Mouse (Mus musculus) kidney, embryonic 14.5 days (tissue): ENCODE results near the gene Scnn1a. TPM values are rescaled to one million over a fixed set of nuclear protein-coding genes. Genes with fewer than 3 reads are reported as not detected.
"Not testable (repeated sequence)": the region's sequence is repeated elsewhere in the genome, so short reads cannot be mapped to it uniquely, and the experiment has no call there.

Source experiments
- ATAC-seq: fragments of 200-750 bp; cut with Nextera tagmentation; 2 replicates; pipeline ENCODE4 v1.8.0; 2017; ENCODE audit warnings: moderate number of reproducible peaks, mild to moderate bottlenecking, moderate TSS enrichment, moderate library complexity; ENCODE audit not compliant: low FRiP score, low TSS enrichment
- H3K27ac ChIP-seq: fragments of 300-500 bp; sonication (generic); 2 replicates; pipeline ENCODE4 v1.5.1; 2014; ENCODE audit warnings: low read depth, mild to moderate bottlenecking, low read length, moderate library complexity, mixed read lengths
- H3K27me3 ChIP-seq: fragments of 300-500 bp; sonication (generic); 2 replicates; pipeline ENCODE4 v1.6.1; 2014; ENCODE audit warnings: mild to moderate bottlenecking, low read length; ENCODE audit not compliant: control insufficient read depth, insufficient read depth
- H3K36me3 ChIP-seq: fragments of 300-500 bp; sonication (generic); 2 replicates; pipeline ENCODE4 v1.6.1; 2014; ENCODE audit warnings: low read length, mixed read lengths; ENCODE audit not compliant: control insufficient read depth, insufficient read depth
- H3K4me1 ChIP-seq: fragments of 300-500 bp; sonication (generic); 2 replicates; pipeline ENCODE4 v1.6.1; 2014; ENCODE audit warnings: low read length, mixed read lengths; ENCODE audit not compliant: control insufficient read depth, insufficient read depth
- H3K4me2 ChIP-seq: fragments of 300-500 bp; sonication (generic); replicated peaks from 2 replicates; pipeline ENCODE4 v1.6.1; 2014; ENCODE audit warnings: low read depth, mild to moderate bottlenecking, low read length
- H3K4me3 ChIP-seq: fragments of 300-500 bp; sonication (generic); 2 replicates; pipeline ENCODE4 v1.5.1; 2014; ENCODE audit warnings: mild to moderate bottlenecking, low read length
- H3K9ac ChIP-seq: fragments of 300-500 bp; sonication (generic); 2 replicates; pipeline ENCODE4 v1.6.1; 2014; ENCODE audit warnings: low read depth, mild to moderate bottlenecking, low read length, moderate library complexity
- H3K9me3 ChIP-seq: fragments of 300-500 bp; sonication (generic); 2 replicates; pipeline ENCODE4 v1.6.1; 2016; ENCODE audit warnings: low read length; ENCODE audit not compliant: control insufficient read depth
- WGBS: fragments of 180-500 bp; shearing (Covaris S2); extraction: QIAGEN DNeasy Blood & Tissue Kit; methylation state at CpG from one replicate; pipeline ENCODE4 v1.1.7; 2014; 5-methylcytosine and 5-hydroxymethylcytosine counted together
- polyA plus RNA-seq: library from polyadenylated mRNA; unstranded; fragments of >200 nt; fragmentation: Nextera tagmentation; extraction: Ambion mirVana; gene quantifications from 2 replicates; pipeline ENCODE4 v1.2.1, GENCODE M21; 2014

The Scnn1a gene
- 2.5 and 3.3 TPM in 2 replicates for polyA plus RNA-seq

DNA sequence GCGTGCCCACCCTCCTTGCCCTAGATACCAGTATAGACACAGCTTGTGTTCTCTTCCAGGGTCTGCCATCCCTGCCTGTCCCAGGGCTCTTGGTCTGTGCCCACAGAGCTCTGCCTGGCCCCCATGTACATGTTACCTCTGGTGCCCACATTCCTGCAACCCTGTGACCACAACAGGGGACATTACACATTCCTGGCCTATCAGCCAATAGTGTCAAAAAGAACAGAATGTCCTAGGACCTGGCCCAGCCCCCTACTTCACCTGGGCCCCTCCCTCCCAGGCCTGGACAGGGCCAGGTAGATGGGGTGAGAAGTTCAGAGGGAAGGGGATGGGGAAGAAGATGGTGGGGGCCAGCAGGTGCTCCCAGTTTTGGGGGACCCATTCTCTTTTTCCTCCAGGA, at the start of gene Scnn1a:
Gene Scnn1a (plus strand): TSS at position 337 of the 400 bp plus-strand sequence.
- WGBS: 91% methylated on average over 1 of the region's 1 CpGs
- H3K9me3 ChIP-seq: no peaks in the 10 kb centered on the region
- H3K9ac ChIP-seq: peak within 1 kb of the TSS; percentile 34; the same call in 1 of the 2 replicates
- H3K4me2 ChIP-seq: peak within 1 kb of the TSS; percentile 17; the same call in 1 of the 2 replicates
- no peak within 1 kb of the TSS for H3K27ac ChIP-seq
- ATAC-seq: no peak
- H3K36me3 ChIP-seq: no peaks in the 10 kb centered on the region
- H3K4me1 ChIP-seq: peaks cover 8% of the 10 kb centered on the region; the same call in 1 of the 2 replicates
- peaks cover 22% of the 10 kb centered on the region for H3K27me3 ChIP-seq
- H3K4me3 ChIP-seq: peak within 1 kb of the TSS; percentile 13

DNA sequence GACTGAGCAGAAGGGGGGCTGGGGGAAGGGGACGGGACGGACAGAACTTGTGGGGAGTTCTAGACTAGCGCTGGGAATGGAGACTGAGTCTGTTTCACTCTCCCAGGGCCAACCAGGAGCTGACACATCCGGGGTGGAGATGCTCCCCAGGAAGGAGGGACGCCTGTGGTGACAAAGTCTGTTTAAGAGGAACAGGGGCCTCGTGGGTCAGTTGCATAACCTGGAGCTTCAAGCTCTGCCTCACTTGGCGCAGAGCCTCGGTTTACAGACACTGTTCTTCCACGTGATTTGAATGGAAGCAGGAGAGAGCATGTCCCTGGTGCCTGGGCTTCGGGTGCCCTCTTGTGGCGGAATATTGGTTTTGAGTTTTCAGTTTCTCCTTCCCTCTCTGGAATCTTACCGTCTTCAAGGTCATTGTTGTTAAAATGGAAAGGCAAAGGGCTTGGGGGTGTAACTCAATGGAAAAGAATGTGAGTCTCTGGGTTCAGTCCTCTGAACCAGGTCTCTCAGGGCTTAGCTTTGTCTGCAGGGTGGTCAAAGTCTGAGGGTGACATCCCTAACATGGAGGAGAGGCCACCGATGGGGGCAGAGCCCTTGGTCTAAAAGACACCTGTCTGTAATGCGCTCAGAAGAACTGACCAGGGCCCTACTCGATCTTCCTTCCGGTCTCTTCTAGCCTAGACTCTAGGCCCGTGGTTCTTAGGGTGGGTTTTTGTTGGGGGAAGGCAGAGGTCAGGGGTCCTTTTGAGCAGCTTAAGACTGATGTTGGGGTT, 48.8 kb upstream of the Scnn1a start:
- no peak overlapping the region for H3K27ac ChIP-seq
- no peak overlapping the region; the same call in 1 of the 2 replicates for H3K4me2 ChIP-seq
- H3K36me3 ChIP-seq: no peaks in the 10 kb centered on the region
- no peaks in the 10 kb centered on the region for H3K27me3 ChIP-seq
- peak; percentile 88 for ATAC-seq
- H3K9ac ChIP-seq: no peak overlapping the region
- H3K9me3 ChIP-seq: no peaks in the 10 kb centered on the region
- H3K4me3 ChIP-seq: no peak overlapping the region
- H3K4me1 ChIP-seq: no peaks in the 10 kb centered on the region
- WGBS: 20% methylated on average over 17 of the region's 17 CpGs

DNA sequence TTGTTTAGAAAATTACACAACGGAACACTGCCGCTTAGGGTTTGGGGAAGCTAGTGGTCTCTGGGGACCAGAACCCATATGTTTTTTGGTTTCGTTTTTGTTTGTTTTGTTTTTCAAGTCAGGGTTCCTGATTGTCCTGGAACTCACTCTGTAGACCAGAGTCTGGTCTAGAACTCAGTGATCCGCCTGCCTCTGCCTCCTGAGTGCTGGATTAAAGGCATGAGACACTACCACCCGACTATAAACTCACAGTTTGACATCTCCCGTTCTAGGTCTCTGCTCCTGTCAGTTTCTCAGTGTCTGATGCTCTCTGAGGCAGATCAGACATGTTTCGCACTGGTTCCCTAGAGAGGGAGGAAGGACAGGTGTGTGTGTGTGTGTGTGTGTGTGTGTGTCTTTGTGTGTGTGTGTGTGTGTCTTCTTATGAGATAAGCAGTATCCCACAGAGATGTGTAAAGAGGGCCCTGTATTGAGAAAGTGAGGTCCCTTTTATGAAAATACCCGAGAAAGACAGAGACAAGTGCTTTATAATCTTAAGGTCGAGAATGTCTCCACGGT, 48.2 kb upstream of the Scnn1a start:
- H3K27ac ChIP-seq: no peak overlapping the region
- H3K4me1 ChIP-seq: no peaks in the 10 kb centered on the region
- no peak overlapping the region for H3K4me2 ChIP-seq
- H3K36me3 ChIP-seq: no peaks in the 10 kb centered on the region
- ATAC-seq: no peak
- WGBS: 77% methylated on average over 10 of the region's 10 CpGs
- no peaks in the 10 kb centered on the region for H3K9me3 ChIP-seq
- no peak overlapping the region for H3K9ac ChIP-seq
- no peaks in the 10 kb centered on the region for H3K27me3 ChIP-seq
- H3K4me3 ChIP-seq: no peak overlapping the region

DNA sequence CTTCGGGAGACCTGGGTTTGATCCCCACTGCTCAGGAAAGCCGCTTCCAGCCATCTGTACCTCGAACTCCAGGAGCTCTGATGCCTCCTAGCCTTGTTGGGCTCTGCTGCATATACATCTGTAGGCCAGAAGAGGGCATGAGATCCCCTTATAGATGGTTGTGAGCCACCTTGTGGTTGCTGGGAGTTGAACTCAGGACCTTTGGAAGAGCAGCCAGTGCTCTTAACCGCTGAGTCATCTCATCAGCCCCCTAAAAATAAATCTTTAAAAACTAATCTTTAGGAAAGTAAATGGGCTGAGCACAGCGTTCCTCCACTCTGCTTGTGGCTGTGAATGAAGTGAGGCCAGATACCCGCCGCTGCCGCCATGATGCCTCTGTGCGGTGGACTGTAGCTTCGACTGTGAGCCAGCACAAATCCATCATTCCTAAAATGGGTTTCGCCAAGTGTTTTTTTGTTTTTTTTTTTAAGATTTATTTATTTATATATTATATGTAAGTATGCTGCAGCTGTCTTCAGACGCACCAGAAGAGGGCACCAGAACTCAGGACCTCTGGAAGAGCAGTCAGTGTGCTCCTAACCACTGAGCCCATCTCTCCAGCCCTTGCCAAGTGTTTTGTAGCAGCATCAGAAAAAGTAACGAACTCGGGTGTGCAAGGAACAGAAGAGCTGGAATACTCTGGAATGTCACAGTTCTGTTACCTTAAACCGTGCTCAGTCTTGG, 45.5 kb upstream of the Scnn1a start:
- H3K27ac ChIP-seq: no peak overlapping the region
- H3K36me3 ChIP-seq: no peaks in the 10 kb centered on the region
- no peak overlapping the region for H3K9ac ChIP-seq
- H3K4me1 ChIP-seq: no peaks in the 10 kb centered on the region
- H3K9me3 ChIP-seq: no peaks in the 10 kb centered on the region
- no peak overlapping the region for H3K4me2 ChIP-seq
- ATAC-seq: no peak
- no peak overlapping the region for H3K4me3 ChIP-seq
- WGBS: 58% methylated on average over 15 of the region's 15 CpGs
- H3K27me3 ChIP-seq: no peaks in the 10 kb centered on the region

GRCm38 (mm10) chr6:125279729-125280128, 40.7 kb upstream of the Scnn1a start:
- no peak for ATAC-seq
- H3K27me3 ChIP-seq: no peaks in the 10 kb centered on the region
- 53% methylated on average over 8 of the region's 8 CpGs for WGBS

GRCm38 (mm10) chr6:125282721-125283120, 37.7 kb upstream of the Scnn1a start:
- not testable (repeated sequence) for H3K27me3 ChIP-seq, H3K9ac ChIP-seq, H3K36me3 ChIP-seq, H3K4me2 ChIP-seq, H3K4me3 ChIP-seq, H3K27ac ChIP-seq, H3K9me3 ChIP-seq, ATAC-seq, H3K4me1 ChIP-seq
- WGBS: 92% methylated on average over 13 of the region's 13 CpGs

More at GRCm38 (mm10) chr6:125279729-125280128, 40.7 kb upstream of the Scnn1a start:
- H3K4me2 ChIP-seq: no peak overlapping the region
- no peak overlapping the region for H3K4me3 ChIP-seq
- H3K9ac ChIP-seq: no peak overlapping the region
- H3K9me3 ChIP-seq: no peaks in the 10 kb centered on the region
- H3K27ac ChIP-seq: no peak overlapping the region
- no peaks in the 10 kb centered on the region for H3K4me1 ChIP-seq
- no peaks in the 10 kb centered on the region for H3K36me3 ChIP-seq

DNA sequence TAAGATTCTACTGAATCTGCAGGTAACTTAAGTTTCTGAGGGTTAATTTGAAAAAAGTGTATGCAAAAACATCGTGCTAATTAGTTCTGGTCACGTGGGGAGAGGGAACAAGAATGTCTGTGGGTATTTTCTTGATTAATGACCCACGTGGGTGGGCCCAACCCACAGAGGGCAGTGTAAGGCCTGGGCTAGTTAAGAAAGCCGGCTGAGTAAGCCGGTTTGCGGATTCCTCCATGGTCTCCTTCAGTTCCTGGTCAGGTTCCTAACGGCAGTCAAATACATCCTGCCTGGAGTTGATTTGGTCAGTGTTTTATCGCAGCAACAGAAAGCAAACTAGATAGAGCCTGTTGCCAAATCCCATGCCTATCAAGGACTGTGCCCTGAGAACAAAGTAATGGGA, 36.2 kb upstream of the Scnn1a start:
- Histone ChIP-seq H3K4me3 (no peak overlapping the region), H3K4me1 (no peaks in the 10 kb centered on the region), H3K27ac (no peak overlapping the region), H3K36me3 (no peaks in the 10 kb centered on the region), H3K9me3 (no peaks in the 10 kb centered on the region), H3K9ac (no peak overlapping the region), H3K27me3 (no peaks in the 10 kb centered on the region), H3K4me2 (no peak overlapping the region)
- WGBS: 29% methylated on average over 8 of the region's 8 CpGs
- ATAC-seq: no peak

DNA sequence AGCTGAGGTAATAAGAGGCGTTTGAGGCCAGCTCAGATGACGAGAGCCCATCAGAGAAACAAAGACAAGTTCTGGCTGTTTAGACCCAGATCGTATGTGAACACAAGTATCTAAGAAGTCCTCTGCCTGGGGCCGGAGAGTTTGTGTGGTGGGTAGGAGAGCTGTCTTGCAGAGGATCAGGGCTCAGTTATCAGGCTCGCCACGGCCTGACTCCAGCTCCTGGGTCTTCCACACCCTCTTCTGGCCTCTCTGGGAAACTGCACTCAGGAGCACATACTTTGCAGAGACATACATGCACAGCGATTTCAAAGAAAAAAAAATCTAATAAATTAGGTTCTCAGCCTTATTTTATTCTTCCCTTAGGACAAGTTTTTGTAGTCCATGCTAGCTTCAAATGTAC, 35.7 kb upstream of the Scnn1a start:
- Histone ChIP-seq H3K4me1 (no peaks in the 10 kb centered on the region), H3K27me3 (no peaks in the 10 kb centered on the region), H3K9ac (no peak overlapping the region), H3K36me3 (no peaks in the 10 kb centered on the region), H3K9me3 (no peaks in the 10 kb centered on the region), H3K4me2 (no peak overlapping the region), H3K27ac (no peak overlapping the region), H3K4me3 (no peak overlapping the region)
- WGBS: 89% methylated on average over 7 of the region's 7 CpGs
- no peak for ATAC-seq

- Histone ChIP-seq H3K4me3 (no peak within 1 kb of the TSS), H3K4me1 (no peaks in the 10 kb centered on the region), H3K9me3 (no peaks in the 10 kb centered on the region), H3K27ac (no peak within 1 kb of the TSS), H3K9ac (no peak within 1 kb of the TSS), H3K36me3 (no peaks in the 10 kb centered on the region), H3K4me2 (no peak within 1 kb of the TSS), H3K27me3 (no peaks in the 10 kb centered on the region)
- ATAC-seq: no peak
- 93% methylated on average over 22 of the region's 22 CpGs for whole genome bisulfite sequencing
Measured at GRCm38 (mm10) chr6:125285890-125286289, 34.6 kb upstream of the Scnn1a start, which contains the start of gene Tuba3a. TSS of gene Tuba3a (minus strand) at chr6:125286042.
